Mouse (Mus musculus) adrenal gland, adult 2 months (tissue): ENCODE data around the gene Aurkb. TPM values are rescaled to one million over a fixed set of nuclear protein-coding genes. Genes with fewer than 3 reads are reported as not detected.

Experiments used
- DNase-seq: peaks from one replicate; pipeline ENCODE4 v3.0.0; 2021
- polyA plus RNA-seq: library from polyadenylated mRNA; depleted of rRNA; stranded (reverse); fragments of >200 nt; gene quantifications from 2 replicates; pipeline ENCODE4 v1.2.3, GENCODE M21; 2012; rRNA removed
- total RNA-seq, 2 experiments: library from RNA; stranded (reverse); gene quantifications; 2 replicates each; pipeline ENCODE4 v1.2.3; 2021

Gene Aurkb
- total and polyA plus RNA-seq, 3 experiments = 1.7 to 11.2 (median 2.8) TPM

DNA sequence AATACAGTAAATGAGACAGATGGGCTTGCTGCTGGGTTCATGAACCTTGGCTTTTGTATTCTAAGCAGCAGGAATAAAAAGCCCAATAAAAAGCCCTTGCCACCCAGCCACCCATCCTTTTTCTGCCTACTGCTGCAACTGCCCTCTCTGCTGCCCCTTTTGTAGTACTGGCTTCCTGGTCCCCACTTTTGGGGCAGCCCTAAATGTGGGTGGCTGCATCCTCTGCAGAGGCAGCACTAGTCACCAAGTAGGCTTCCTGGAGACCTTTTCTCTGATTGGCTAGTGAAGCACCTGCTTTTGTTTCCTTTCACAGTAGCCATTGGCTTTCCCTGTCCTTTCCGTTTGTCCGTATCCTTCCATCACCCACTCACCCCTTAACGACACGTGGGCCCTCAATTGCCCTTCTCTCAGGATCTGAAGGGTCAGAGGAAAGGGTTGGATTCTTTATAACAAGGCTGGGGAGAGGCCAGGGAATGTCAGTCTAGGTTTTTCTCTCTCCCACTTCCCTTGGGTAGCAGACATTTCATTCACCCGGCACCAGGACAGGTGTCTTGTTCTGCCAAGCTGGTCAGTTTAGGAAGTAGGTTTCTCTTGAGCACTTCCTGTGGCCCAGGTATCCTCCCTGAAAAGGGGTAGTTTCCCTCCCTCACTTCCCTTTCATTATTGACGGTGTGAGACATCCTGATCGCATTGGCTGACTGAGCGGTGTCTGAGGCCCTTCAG lies 52.8 kb downstream of the Aurkb start:
- DNase-seq = no peak

DNA sequence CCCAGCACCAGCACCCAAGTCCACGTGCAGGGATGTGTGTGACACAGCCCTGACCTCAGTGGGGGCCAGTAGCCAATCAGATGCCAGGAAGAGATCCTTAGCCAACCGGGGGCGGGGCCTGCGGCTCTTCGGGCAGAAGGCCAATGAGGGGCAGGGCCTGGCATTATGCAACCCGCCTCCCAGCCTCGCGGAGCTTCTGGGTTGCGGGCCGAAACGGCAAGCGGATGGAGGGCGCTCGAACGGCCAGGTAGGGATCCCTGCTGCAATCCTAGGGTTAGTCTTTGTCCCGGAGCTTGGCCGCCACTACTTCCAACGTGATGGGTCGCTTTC lies 53.3 kb downstream of the Aurkb start:
- peak; percentile 99 for DNase-seq

- DNase-seq = peak; percentile 78
Observed at GRCm38 (mm10) chr11:69099177-69099914, 53.9 kb downstream of the Aurkb start.

DNA sequence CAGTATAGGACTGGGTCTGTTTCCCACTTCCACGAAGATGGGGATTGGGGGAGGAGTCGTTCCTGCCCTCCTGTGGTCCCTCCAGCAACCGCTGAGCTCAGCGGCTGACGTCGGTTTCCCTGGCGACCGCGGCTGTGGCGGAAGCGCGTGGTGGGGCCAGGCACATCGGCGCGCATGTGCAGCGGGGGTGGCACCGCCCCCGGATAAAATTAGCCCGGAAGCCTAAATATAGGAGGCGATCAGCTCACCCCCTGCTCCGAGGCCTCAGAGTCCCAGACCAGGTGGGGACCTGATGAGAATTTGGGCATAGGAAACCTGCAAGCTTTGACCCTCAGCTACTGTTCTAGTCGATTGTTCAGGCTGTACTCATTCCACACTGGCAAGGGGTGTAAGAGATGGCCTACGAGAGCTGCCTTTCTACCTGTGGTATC lies 54.5 kb downstream of the Aurkb start:
- peak; percentile 98 for DNase-seq

DNA sequence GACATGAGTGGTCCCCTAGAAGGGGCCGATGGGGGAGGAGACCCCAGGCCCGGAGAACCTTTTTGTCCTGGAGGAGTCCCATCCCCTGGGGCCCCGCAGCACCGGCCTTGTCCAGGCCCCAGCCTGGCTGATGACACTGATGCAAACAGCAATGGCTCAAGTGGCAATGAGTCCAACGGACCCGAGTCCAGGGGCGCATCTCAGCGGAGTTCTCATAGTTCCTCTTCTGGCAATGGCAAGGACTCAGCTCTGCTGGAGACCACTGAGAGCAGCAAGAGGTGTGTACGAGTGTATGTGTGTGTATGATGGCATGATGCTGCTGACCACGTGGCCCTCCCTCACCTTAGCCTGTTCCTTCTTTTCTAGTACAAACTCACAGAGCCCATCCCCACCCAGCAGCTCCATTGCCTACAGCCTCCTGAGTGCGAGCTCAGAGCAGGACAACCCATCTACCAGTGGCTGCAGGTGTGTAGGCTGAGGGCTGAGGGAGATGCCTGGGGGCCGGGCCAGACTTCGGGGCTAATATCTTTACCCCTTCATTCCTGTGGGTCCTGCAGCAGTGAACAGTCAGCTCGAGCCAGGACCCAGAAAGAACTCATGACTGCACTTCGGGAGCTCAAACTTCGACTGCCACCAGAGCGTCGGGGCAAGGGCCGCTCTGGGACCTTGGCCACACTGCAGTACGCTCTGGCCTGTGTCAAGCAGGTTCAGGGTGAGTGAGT lies 55.4 kb downstream of the Aurkb start:
- peak; percentile 13 for DNase-seq

Other genes starting within 250 kb of the Aurkb start
- gene Ndel1, start 173.8 kb upstream of the Aurkb start, total RNA-seq = 10 to 100 TPM; 60.6 to 98.0 TPM
- 156 and 186 TPM in 2 replicates for gene Ndel1, start 173.8 kb upstream of the Aurkb start, polyA plus RNA-seq
- gene Rnf222, start 157.1 kb upstream of the Aurkb start, total RNA-seq = under 1 TPM in 1 of 2 experiments, not detected in 1; 0.09 TPM
- gene Rnf222, start 157.1 kb upstream of the Aurkb start, polyA plus RNA-seq = 0.23 and 0.39 TPM in 2 replicates
- gene Rpl26, start 144.1 kb upstream of the Aurkb start, total RNA-seq = 1,000 to 10,000 TPM; 1,114 to 1,327 TPM
- gene Rpl26, start 144.1 kb upstream of the Aurkb start, polyA plus RNA-seq = 146 and 179 TPM in 2 replicates
- not detected for gene Odf4, start 118.6 kb upstream of the Aurkb start, total RNA-seq
- gene Odf4, start 118.6 kb upstream of the Aurkb start, polyA plus RNA-seq = not detected in 2 replicates
- gene Arhgef15, start 88.2 kb upstream of the Aurkb start, total RNA-seq = 10 to 100 TPM; 15.2 to 21.6 TPM
- 133 and 183 TPM in 2 replicates for gene Arhgef15, start 88.2 kb upstream of the Aurkb start, polyA plus RNA-seq
- gene Slc25a35, start 77.5 kb upstream of the Aurkb start, total RNA-seq = 10 to 100 TPM; 40.4 to 45.9 TPM
- 61.3 and 78.3 TPM in 2 replicates for gene Slc25a35, start 77.5 kb upstream of the Aurkb start, polyA plus RNA-seq
- gene Rangrf, start 70.5 kb upstream of the Aurkb start, total RNA-seq = 10 to 100 TPM; 13.5 to 31.2 TPM
- 16.9 and 17.8 TPM in 2 replicates for gene Rangrf, start 70.5 kb upstream of the Aurkb start, polyA plus RNA-seq
- 10 to 100 TPM; 23.7 to 28.6 TPM for gene Pfas, start 37.2 kb upstream of the Aurkb start, total RNA-seq
- 14.5 and 16.7 TPM in 2 replicates for gene Pfas, start 37.2 kb upstream of the Aurkb start, polyA plus RNA-seq
- gene Ctc1, start 29.7 kb upstream of the Aurkb start, total RNA-seq = 10 to 100 TPM; 21.8 to 26.6 TPM
- 37.8 and 39.7 TPM in 2 replicates for gene Ctc1, start 29.7 kb upstream of the Aurkb start, polyA plus RNA-seq
- 10 to 100 TPM; 21.3 to 26.4 TPM for gene Borcs6, start 14.1 kb downstream of the Aurkb start, total RNA-seq
- 38.9 and 41.4 TPM in 2 replicates for gene Borcs6, start 14.1 kb downstream of the Aurkb start, polyA plus RNA-seq
- gene Tmem107, start 25.2 kb downstream of the Aurkb start, total RNA-seq = 10 to 100 TPM in 1 of 2 experiments, 1 to 10 TPM in 1; 9.5 to 16.9 TPM
- 46.6 and 49.1 TPM in 2 replicates for gene Tmem107, start 25.2 kb downstream of the Aurkb start, polyA plus RNA-seq
- gene Vamp2, start 42.8 kb downstream of the Aurkb start, total RNA-seq = 100 to 1,000 TPM; 104 to 130 TPM
- 425 and 479 TPM in 2 replicates for gene Vamp2, start 42.8 kb downstream of the Aurkb start, polyA plus RNA-seq
- gene Per1, start 49.6 kb downstream of the Aurkb start, total RNA-seq = 10 to 100 TPM; 55.0 to 75.9 TPM
- 41.3 and 76.1 TPM in 2 replicates for gene Per1, start 49.6 kb downstream of the Aurkb start, polyA plus RNA-seq
- not detected for gene Hes7, start 74.8 kb downstream of the Aurkb start, total RNA-seq
- gene Hes7, start 74.8 kb downstream of the Aurkb start, polyA plus RNA-seq = 1.3 and 1.6 TPM in 2 replicates
- under 1 TPM; 0.59 to 0.78 TPM for gene 9130213A22Rik, start 76.9 kb downstream of the Aurkb start, total RNA-seq
- 2.3 and 3.0 TPM in 2 replicates for gene 9130213A22Rik, start 76.9 kb downstream of the Aurkb start, polyA plus RNA-seq
- gene Aloxe3, start 80.2 kb downstream of the Aurkb start, total RNA-seq = 1 to 10 TPM in 1 of 2 experiments, under 1 TPM in 1; 0.79 to 1.0 TPM
- gene Aloxe3, start 80.2 kb downstream of the Aurkb start, polyA plus RNA-seq = 1.4 and 2.5 TPM in 2 replicates
- not detected for gene Alox12b, start 111.3 kb downstream of the Aurkb start, total RNA-seq
- gene Alox12b, start 111.3 kb downstream of the Aurkb start, polyA plus RNA-seq = not detected in 2 replicates
- gene Alox8, start 152.2 kb downstream of the Aurkb start, total RNA-seq = not detected
- not detected in 2 replicates for gene Alox8, start 152.2 kb downstream of the Aurkb start, polyA plus RNA-seq
- not detected for gene Gucy2e, start 191.4 kb downstream of the Aurkb start, total RNA-seq
- gene Gucy2e, start 191.4 kb downstream of the Aurkb start, polyA plus RNA-seq = not detected in 2 replicates